Mouse (Mus musculus) cerebellum, adult 2 months (tissue): ENCODE measurements around the gene Snapc3. TPM values are rescaled to one million over a fixed set of nuclear protein-coding genes. Genes with fewer than 3 reads are reported as not detected.

Experiments
- DNase-seq, 2 experiments: peaks; one replicate each; pipeline ENCODE4 v3.0.0; 2021
- H3K27ac ChIP-seq: fragments of 200-500 bp; 2 replicates; pipeline ENCODE4 v1.5.1; 2012; ENCODE audit warnings: low read length, control low read depth, inconsistent platforms; ENCODE audit not compliant: insufficient read depth
- H3K27me3 ChIP-seq: fragments of 200-500 bp; 2 replicates; pipeline ENCODE4 v1.6.1; 2012; ENCODE audit warnings: inconsistent platforms, mild to moderate bottlenecking, low read length, moderate library complexity; ENCODE audit not compliant: control insufficient read depth, insufficient read depth
- H3K4me1 ChIP-seq: fragments of 200-500 bp; 2 replicates; pipeline ENCODE4 v1.6.1; 2011; ENCODE audit warnings: low read length; ENCODE audit not compliant: control insufficient read depth, insufficient read depth
- H3K4me3 ChIP-seq: fragments of 200-500 bp; replicated peaks from 2 replicates; pipeline ENCODE3; 2011; ENCODE audit warnings: mild to moderate bottlenecking, low read depth, low read length, control low read depth; ENCODE audit not compliant: insufficient read depth
- CTCF ChIP-seq: fragments of 200-500 bp; IDR thresholded peaks from 2 replicates; pipeline ENCODE4 v1.5.1; 2011; ENCODE audit warnings: low read depth, mild to moderate bottlenecking, control low read depth, low read length, moderate library complexity, borderline replicate concordance; ENCODE audit not compliant: insufficient read depth
- POLR2A ChIP-seq: fragments of 200-500 bp; IDR thresholded peaks from 2 replicates; pipeline ENCODE4 v1.6.1; 2011; ENCODE audit warnings: low read length, control low read depth, borderline replicate concordance; ENCODE audit not compliant: insufficient read depth
- WGBS: fragments of 180-500 bp; shearing (Covaris S2); methylation state at CpG from one replicate; pipeline ENCODE4 v1.1.7; 2018; 5-methylcytosine and 5-hydroxymethylcytosine counted together
- polyA plus RNA-seq: library from polyadenylated mRNA; depleted of rRNA; stranded (reverse); fragments of >200 nt; gene quantifications from 2 replicates; pipeline ENCODE4 v1.2.3, GENCODE M21; 2012; rRNA removed

Gene Snapc3
- 36.6 and 38.0 TPM in 2 replicates for polyA plus RNA-seq

- DNase-seq = peak; percentile 96 to 97
- TF ChIP-seq CTCF = no peak
- TF ChIP-seq POLR2A = peak; percentile 89; the same call in 1 of the 2 replicates
- peak within 1 kb of the TSS; percentile 16 for H3K27ac ChIP-seq
- peak within 1 kb of the TSS; percentile 69 for H3K4me3 ChIP-seq
- H3K27me3 ChIP-seq = no peaks in the 10 kb centered on the region
- under 1% methylated on average over 41 of the region's 41 CpGs for WGBS
- no peaks in the 10 kb centered on the region for H3K4me1 ChIP-seq
These were observed at the start of gene Snapc3 for GRCm38 (mm10) chr4:83417160-83417819. Gene Snapc3, plus strand, starts transcription at chr4:83417724.

GRCm38 (mm10) chr4:83373381-83373780 lies 44.1 kb upstream of the Snapc3 start:
- TF ChIP-seq POLR2A = no peak
- no peak for TF ChIP-seq CTCF
- Histone ChIP-seq H3K4me3 (no peak overlapping the region), H3K27me3 (no peaks in the 10 kb centered on the region), H3K4me1 (no peaks in the 10 kb centered on the region), H3K27ac (no peak overlapping the region)
- DNase-seq = no peak
- 30% methylated on average over 4 of the region's 4 CpGs for WGBS

- 83% methylated on average over 6 of the region's 6 CpGs for WGBS
- Histone ChIP-seq H3K27me3 (no peaks in the 10 kb centered on the region), H3K27ac (no peak overlapping the region), H3K4me3 (no peak overlapping the region), H3K4me1 (no peaks in the 10 kb centered on the region)
- no peak for DNase-seq
- TF ChIP-seq CTCF = no peak
- TF ChIP-seq POLR2A = no peak
These were observed 41.9 kb upstream of the Snapc3 start for GRCm38 (mm10) chr4:83375650-83376049.

GRCm38 (mm10) chr4:83376461-83377015 lies 41.0 kb upstream of the Snapc3 start:
- 79% methylated on average over 7 of the region's 7 CpGs for WGBS
- TF ChIP-seq POLR2A (no peak), CTCF (no peak)
- DNase-seq = no peak

GRCm38 (mm10) chr4:83379036-83379435 lies 38.5 kb upstream of the Snapc3 start:
- Histone ChIP-seq H3K4me1 (no peaks in the 10 kb centered on the region), H3K27ac (no peak overlapping the region), H3K27me3 (no peaks in the 10 kb centered on the region), H3K4me3 (no peak overlapping the region)
- no peak for DNase-seq
- no peak for TF ChIP-seq POLR2A
- no peak for TF ChIP-seq CTCF

More at GRCm38 (mm10) chr4:83376461-83377015, 41.0 kb upstream of the Snapc3 start:
- Histone ChIP-seq H3K27me3 (no peaks in the 10 kb centered on the region), H3K27ac (no peak overlapping the region), H3K4me1 (no peaks in the 10 kb centered on the region), H3K4me3 (no peak overlapping the region)

GRCm38 (mm10) chr4:83379746-83380145 lies 37.8 kb upstream of the Snapc3 start:
- 92% methylated on average over 6 of the region's 6 CpGs for WGBS
- Histone ChIP-seq H3K4me1 (no peaks in the 10 kb centered on the region), H3K27ac (no peak overlapping the region), H3K27me3 (no peaks in the 10 kb centered on the region), H3K4me3 (no peak overlapping the region)
- TF ChIP-seq POLR2A = no peak
- no peak for TF ChIP-seq CTCF
- DNase-seq = no peak

GRCm38 (mm10) chr4:83380266-83380665 lies 37.3 kb upstream of the Snapc3 start:
- Histone ChIP-seq H3K27me3 (no peaks in the 10 kb centered on the region), H3K27ac (no peak overlapping the region), H3K4me1 (no peaks in the 10 kb centered on the region), H3K4me3 (no peak overlapping the region)
- DNase-seq = no peak
- TF ChIP-seq CTCF (no peak), POLR2A (no peak)
- WGBS = 56% methylated on average over 4 of the region's 4 CpGs

- TF ChIP-seq CTCF (peak; percentile 19; the same call in 1 of the 2 replicates), POLR2A (no peak)
- Histone ChIP-seq H3K4me3 (no peak overlapping the region), H3K4me1 (no peaks in the 10 kb centered on the region), H3K27ac (no peak overlapping the region), H3K27me3 (no peaks in the 10 kb centered on the region)
- peak; percentile 30 to 33 for DNase-seq
- WGBS = 31% methylated on average over 6 of the region's 6 CpGs
These were observed 33.5 kb upstream of the Snapc3 start for GRCm38 (mm10) chr4:83383899-83384490.

- no peaks in the 10 kb centered on the region for H3K4me1 ChIP-seq
- no peak for TF ChIP-seq CTCF
- no peak for TF ChIP-seq POLR2A
- H3K27ac ChIP-seq = no peak overlapping the region
- H3K27me3 ChIP-seq = no peaks in the 10 kb centered on the region
- DNase-seq = no peak
- H3K4me3 ChIP-seq = no peak overlapping the region
These were observed 32.4 kb upstream of the Snapc3 start for GRCm38 (mm10) chr4:83385091-83385490.
